Mouse (Mus musculus): ENCODE results near the gene Wnt2b.

Gene Wnt2b

DNA sequence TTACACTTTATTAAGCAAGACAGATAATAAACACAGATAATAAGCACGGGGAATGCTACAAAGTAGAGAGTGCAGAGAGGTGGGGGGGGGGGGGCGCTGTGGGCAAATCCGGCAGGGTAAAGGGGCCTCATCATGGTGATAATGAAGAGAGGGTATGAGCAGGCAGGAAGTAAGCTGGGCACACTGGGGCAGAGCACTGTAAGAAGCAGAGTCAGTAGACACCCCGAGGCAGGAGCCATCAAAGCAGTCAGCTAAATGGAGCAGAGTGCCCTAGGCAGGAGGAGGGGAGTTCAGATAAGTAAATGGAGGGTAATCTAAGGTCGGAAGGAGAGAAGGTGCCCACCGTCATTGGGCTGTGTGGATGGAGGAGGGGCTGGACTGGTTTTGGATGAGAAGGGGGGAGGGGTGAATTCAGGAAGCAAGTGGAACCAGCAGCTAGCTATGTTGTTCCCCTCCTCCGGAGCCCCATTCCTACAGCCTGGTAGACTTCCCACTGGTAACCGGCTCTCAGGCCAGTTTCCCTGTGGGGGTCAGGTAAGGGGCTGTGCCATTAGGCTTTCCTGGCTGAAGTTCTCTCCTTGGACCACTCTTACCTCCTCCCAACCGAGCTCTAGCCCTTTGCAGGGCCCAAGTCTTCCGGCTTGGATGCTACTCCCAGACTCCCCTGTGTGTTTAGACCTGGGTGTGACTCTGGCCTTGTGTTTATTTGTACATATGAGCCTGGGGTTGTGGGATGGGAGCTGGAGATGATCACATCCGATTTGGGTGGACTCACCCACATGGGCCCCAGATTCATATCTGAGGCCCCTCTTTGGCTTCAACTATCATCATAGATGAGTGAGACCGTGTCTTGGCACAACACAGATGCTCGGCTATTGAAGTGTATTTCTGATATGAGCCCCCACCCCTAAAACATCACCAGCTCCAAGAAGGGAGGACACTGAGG lies 1.9 kb upstream of the Wnt2b start:
- no peak for DNase-seq (ENCODE audit: low spot score in 2 of 2)

DNA sequence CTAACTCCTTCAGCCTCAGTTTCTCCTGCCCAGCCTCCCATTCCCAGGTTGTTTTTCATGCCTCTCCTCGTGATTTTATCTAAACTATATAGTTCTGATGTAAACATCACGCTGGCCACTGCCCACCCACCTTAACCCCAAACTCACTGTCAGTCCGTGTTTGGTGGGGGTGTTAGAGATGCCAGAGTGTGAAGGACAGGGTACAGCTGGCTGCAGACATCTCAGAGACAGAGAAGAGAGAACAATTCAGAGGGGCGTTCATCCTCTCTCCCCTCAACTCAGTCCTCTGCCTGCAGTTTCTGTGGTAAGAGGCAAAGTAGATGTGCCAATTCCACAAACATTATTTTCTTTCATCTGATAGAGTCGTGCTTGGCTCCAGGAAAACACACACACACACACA lies 1.1 kb upstream of the Wnt2b start:
- DNase-seq (ENCODE audit: low spot score in 2 of 2): no peak

- DNase-seq (ENCODE audit: low spot score in 2 of 2): no peak
Observed at GRCm38 (mm10) chr3:104962141-104962611, 455 bp upstream of the Wnt2b start.

DNA sequence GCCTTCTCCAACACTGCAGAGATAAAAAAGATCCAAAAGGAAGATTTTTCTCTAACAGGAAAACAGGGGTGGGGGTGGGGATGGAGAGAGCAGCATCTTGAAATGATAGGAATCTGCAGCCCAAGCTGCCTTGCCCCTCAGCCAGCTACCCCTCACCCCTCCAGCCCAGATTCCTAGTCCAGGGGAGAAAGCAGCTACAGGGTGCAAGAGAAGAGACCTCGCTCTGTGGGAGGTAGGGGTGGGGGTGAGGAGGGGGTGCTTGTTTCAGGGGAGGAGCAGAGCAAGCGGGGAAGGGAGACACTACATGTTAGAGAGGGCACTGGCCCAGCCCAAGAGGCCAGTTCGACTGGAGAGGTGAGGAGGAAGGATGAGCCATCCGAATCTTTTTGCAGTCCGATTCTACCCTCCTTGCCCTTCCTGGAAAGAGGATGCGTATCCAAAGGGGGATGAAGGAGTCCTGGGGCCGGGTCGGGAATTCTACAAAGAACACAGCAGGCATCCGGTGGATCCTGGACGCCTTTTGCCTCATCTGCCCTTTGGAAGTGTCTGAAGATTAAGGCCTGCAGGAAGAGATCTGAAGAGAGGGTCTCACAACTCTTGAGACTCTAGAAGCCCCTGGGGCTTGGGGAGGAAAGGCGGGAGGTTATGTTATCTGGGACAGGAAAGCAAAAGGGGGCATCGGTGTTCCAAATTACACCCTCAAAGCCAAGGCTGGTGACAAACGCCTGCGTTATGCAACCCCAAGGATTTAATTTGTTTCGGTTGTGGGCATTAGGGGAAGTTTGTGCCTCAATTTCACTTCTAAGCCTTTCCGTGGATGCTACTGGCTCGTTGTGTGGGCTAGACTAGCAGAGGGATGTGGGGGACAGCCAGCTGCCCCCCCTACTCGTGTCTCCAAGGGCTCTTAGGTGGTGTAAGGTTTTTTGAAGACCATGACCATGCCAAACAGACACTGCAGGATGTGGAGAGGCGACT lies 1.4 kb downstream of the Wnt2b start:
- no peak for DNase-seq (ENCODE audit: low spot score in 2 of 2)

- DNase-seq (ENCODE audit: low spot score in 2 of 2): no peak
Observed at GRCm38 (mm10) chr3:104956131-104956581, 5.6 kb downstream of the Wnt2b start.

DNA sequence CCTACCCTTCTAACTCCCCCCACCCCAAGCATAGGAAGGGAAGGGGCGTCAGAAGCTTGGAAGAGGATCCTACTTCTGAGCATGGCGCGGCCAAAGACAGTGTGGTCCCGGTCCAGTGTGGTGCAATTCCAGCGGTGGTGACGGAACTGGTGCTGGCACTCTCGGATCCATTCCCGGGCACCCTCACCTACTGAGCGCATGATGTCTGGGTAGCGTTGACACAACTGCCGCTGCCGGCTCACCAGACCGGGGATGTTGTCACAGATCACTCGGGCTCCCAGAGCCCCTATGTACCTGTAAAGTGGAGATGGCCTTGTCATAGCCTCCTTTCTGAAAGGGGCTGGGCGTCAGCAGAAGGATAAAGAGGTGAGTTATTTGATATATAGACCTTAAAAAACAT lies 7.2 kb downstream of the Wnt2b start:
- no peak for DNase-seq (ENCODE audit: low spot score in 2 of 2)

DNA sequence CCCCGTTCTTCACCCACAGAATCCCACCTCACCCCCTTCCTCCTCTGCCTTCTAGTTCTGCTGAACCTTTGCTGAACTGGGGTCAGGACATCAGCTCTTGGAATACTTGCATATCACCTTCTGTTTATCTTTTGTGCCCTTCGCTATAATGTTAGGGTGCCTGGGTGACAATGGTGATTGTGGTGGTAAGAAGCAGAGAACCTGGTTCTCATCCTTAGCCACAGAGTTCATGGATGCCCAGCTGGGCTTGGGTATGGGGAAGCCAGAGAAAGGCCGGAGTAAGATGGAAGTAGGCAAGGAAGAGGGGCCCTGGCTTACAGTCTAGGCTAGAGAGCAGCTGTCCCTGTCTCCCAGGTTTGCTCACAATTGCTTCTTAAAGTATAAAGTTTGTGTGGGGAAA lies 7.6 kb downstream of the Wnt2b start:
- no peak for DNase-seq (ENCODE audit: low spot score in 2 of 2)

DNA sequence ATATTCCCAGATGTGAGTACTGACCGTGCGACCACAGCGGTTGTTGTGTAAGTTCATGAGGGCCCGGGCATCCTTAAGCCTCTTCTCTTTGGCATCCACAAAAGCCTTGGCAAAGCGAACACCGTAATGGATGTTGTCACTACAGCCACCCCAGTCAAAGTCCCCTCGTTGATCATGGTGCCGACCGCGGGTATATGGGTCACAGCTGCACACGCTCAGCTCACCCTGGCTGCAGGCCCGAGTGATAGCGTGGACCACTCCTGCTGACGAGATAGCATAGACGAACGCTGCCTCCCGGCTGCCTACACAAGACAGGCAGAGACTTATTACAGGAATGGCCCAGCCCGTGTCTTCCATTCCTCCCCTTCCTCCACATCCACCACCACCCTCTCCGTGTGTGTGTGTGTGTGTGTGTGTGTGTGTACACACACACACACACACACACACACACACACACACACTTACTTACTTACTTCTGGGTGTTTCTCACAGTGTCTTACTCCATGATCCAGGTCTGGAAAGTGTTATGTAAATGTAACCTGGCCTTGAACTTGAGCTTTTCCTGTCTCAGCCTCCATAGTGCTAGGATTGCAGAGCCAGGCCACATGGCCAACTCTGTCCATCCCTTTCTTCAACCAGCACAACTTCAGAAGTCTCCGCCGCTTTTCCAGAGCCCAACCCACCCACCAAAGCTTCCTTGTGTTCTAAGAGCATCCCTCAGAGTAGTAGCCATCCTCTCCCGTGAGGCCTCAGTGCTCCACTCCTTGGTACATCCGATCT lies 8.6 kb downstream of the Wnt2b start:
- DNase-seq (ENCODE audit: low spot score in 2 of 2): no peak

DNA sequence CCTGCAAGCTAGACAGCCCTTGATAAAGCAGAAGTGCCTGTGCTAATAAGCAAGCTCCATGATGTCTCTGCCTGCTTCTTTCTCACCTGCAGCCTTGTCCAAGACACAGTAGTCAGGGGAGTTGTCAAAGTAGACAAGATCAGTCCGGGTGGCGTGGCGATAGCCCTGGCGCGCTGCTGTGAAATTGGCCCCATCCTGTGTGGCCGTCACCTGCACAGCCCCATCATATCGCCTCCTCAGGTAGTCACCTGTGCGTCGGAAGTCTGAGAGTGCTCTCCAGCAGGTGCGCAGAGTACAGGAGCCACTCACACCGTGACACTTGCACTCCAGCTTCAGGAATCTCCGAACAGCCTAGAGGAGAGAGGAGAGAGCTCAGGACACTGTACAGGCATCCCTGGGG lies 10.8 kb downstream of the Wnt2b start:
- DNase-seq (ENCODE audit: low spot score in 2 of 2): no peak

DNA sequence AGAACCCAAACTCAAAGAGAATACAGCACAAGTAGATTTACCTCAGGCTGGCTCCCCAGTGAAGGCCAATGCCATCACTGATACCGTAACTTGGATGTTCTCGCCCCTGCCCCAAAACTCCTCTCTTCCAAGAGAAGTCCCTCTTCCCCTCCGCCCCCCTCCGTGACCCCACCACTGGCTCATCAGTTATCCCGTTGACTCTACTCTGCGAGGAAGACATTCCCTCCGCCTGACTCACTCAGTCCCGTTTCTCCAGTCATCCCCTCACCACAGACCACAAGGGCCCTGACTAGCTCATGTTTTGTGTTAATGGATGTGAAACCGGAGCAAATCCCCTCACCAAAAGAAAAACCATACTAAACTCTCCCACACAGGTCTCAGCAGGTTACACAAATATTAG lies 16.8 kb downstream of the Wnt2b start:
- DNase-seq (ENCODE audit: low spot score in 2 of 2): no peak

GRCm38 (mm10) chr3:104943333-104943732 lies 18.4 kb downstream of the Wnt2b start:
- no peak for DNase-seq (ENCODE audit: low spot score in 2 of 2)

DNA sequence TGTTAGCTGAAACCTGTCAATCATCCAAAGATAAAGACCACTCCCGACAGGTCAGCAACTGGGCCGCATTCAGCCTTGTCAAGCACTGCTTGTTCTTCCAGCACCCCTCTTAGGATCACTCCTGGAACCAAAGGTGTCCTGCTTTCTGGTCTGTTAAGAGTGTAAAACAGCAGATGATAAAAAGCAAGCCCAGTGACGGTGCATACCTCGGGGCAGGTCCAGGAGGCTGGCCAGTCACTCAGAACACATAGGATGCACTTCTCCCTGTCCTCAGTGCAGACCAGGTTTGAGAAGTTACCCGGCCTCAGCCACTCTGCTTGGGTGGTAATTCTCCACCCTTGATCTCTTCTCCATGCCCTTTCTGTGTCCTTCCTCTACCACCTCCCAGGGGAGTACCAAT lies 19.0 kb downstream of the Wnt2b start:
- DNase-seq (ENCODE audit: low spot score in 2 of 2): no peak

DNA sequence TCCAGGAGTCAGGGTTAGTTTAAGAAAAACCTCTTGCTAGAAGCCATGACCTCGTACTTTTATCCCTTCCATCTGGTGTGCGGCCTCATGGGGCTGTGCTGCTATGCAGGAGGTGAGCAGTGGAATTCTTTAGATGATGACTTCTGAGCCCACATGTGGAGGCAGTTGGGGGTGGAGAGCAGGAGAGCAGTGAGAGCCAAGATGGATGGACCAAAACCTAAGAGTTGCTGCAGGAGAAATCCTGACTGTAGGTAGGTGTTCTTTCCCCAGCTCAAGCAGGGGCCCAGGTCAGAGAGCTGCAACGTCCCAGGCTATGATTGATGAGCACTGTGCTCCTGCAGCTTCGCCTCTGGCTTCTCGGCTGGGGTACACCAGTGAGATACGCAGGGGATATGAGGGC lies 21.0 kb downstream of the Wnt2b start:
- DNase-seq (ENCODE audit: low spot score in 2 of 2): no peak

- DNase-seq (ENCODE audit: low spot score in 2 of 2): no peak
Observed at GRCm38 (mm10) chr3:104938327-104938726, 23.4 kb downstream of the Wnt2b start.

- DNase-seq (ENCODE audit: low spot score in 2 of 2): no peak
Observed at GRCm38 (mm10) chr3:104937728-104938305, 23.9 kb downstream of the Wnt2b start.

GRCm38 (mm10) chr3:104929385-104929784 lies 32.3 kb downstream of the Wnt2b start:
- DNase-seq (ENCODE audit: low spot score in 2 of 2): no peak

GRCm38 (mm10) chr3:104914986-104915385 lies 46.7 kb downstream of the Wnt2b start:
- no peak for DNase-seq (ENCODE audit: low spot score in 2 of 2)

- DNase-seq (ENCODE audit: low spot score in 2 of 2): no peak
Observed at GRCm38 (mm10) chr3:104909195-104909594, 52.5 kb downstream of the Wnt2b start.

DNA sequence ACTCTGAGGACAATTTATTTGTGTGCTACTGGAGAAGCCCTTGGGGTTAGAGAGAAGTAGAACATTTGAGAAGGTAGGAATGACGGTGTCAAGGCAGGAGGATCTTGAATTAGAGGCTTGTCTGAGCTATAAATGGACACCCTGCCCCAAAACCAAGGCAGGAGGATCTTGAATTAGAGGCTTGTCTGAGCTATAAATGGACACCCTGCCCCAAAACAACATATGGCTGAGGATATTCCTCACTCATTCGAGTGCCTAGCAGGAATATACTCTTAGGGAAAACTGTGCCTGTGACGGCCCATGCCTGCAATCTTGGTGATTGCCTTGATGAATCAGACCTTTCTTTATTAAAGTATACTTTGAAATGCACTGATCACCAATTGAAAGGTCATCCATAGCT lies 55.7 kb downstream of the Wnt2b start:
- no peak for DNase-seq (ENCODE audit: low spot score in 2 of 2)

DNA sequence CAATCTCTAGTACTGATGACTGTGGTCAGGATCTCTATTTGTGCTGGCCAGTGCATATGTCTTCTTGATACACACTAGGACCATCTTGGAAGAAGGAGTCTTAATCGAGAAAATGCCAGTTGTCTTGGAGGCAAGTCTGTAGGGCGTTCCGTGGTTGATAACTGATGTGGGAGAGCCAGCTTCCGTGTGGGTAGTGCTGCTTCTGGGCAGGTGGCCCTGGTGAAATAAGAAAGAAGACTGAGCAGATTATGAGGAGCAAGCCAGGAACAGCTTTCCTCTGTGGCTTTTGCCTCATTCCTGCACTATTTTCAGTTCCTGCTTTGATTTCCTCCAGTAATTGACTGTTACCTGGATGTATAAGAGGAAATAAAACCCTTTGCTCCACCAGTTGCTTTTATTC lies 56.3 kb downstream of the Wnt2b start:
- DNase-seq (ENCODE audit: low spot score in 2 of 2): no peak

GRCm38 (mm10) chr3:104901154-104901553 lies 60.6 kb downstream of the Wnt2b start:
- no peak for DNase-seq (ENCODE audit: low spot score in 2 of 2)
